Mouse (Mus musculus): ENCODE results near the gene Tsen2.

Gene Tsen2

DNA sequence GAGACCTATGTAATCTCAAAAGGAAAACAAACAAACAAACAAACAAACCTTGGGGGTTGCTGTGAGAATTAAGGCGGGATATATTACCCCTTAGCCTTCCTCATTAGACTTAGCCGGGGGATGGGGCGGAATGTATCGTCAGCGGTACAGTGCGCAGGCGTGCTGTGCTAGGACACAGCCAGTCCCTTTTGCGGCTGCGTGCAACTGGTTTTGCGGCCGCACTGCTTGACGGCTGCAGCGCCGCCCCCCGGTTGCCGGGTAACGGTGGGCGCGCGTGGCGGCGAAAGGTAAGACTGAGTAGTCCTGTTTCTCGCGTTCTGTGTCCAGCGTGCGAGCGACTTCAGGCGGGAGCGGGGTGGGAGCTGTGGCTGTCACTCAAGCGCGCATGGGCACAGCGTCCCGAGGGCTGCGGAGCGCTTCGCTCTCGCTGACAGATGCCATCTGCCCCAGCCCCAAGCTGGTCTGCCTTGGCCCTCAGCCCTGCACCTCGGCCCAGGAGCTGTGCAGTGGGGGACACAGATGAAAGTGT is at the start of gene Tsen2:
TSS of gene Tsen2 (plus strand) at position 223 of the 529 bp plus-strand sequence.
- DNase-seq (ENCODE audit: low read depth, low spot score), result peak; percentile 80

DNA sequence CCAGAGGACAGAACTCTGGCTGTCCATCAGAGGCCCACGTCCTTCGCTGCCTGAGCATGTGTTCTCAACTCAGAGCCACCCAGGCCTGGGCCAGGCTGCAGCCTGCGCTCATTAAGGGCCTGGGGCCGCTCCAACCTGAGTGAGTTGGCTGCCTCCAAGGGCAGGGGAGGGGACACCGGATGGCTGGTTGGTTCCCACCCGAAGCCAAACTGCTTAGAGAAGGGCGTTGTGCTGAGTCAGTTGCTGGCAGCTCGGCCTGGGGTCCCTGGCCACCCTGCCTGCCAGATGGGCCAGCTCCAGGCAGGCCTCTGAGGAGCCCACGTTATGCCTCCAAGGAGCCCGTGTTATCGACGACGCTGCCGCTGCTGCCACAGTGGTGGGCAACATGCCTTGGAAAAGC is 44.9 kb upstream of the Tsen2 start:
- no peak for DNase-seq (ENCODE audit: low read depth, low spot score)

DNA sequence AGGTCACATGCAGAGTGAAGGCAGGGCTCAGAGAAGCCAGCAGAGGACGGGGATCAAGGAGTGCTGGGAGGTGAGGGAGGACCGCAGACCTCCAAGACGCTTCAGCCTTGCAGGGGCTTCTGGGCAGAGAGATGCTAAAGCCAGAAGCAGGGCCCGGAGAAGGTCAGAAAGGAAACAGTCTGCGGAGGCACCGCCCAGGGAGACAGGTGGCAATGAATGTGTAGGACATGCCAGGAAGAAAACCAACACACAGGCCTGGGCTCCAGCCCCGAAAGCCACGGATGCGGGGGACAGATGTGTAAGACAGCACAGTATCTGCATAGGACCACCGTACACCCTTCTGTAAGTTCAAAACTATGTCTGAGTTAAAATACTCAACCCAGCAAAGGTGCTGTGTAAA is 44.2 kb upstream of the Tsen2 start:
- no peak for DNase-seq (ENCODE audit: low read depth, low spot score)

DNA sequence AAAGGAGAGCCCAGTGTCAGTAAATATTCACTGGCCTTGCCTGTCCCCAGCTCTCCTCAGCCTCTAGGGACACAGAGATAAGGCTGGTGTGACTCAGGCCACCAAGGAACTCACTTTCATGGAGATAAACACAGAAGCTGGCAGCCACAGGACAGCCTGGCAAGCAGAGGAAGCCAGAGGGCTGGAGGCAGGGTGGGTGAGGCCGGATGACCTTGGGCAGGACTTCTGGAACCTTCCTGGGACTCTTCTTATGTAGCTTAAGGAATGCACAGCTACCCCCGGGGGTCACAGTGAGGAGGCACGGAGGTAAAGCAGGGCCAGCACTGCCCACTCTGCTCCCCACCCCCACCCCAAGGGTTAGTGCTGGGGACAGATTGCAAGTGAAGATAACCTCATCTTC is 43.3 kb upstream of the Tsen2 start:
- DNase-seq (ENCODE audit: low read depth, low spot score), result no peak

DNA sequence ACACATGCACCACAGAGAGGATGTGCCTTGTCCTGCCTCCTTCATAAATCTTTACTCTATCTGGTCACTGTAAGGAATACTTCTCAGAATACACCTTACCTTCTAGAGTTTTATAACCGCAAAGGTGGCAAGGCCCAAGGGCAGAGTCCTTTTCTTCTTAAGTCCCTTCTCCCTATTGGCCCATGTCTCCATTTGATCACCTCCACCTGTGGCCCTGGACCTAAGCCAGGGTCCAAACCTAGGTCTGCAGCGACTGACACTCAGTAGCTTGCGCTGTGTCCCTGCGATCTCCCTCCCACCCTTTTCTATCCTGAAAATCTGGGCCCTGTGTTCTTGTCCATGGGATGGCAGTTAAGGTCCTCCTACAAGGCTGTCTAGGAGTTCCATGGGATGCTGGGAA is 41.4 kb upstream of the Tsen2 start:
- DNase-seq (ENCODE audit: low read depth, low spot score), result no peak

DNA sequence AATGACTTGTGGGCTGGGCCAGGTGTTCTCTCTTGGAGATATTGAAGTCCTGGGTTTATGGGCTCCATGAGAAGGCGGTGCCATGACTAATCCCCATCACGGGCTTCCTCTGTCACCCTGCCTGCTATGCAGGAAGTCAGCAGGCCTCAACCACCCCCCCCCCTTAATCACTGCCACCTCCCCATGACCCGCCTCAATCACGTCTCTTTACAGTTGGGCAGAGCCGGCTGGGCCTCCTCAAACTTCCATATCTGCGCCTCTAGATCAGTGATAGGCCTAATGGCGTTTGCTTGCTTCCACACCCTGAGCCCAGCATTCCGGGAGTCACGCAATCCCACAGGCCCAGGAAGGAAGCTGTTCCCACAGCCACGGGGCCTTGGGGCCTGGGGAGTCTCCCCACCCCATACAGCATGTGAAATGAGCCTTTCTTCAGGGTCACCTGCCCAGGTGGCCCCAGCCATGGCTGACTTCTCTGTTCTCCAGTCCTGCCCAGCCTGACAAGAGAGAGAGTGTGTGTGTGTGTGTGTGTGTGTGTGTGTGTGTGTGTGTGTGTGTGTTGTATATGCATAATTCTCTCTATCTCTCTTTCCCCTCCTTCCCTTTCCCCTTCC is 40.8 kb upstream of the Tsen2 start:
- DNase-seq (ENCODE audit: low read depth, low spot score), result no peak

DNA sequence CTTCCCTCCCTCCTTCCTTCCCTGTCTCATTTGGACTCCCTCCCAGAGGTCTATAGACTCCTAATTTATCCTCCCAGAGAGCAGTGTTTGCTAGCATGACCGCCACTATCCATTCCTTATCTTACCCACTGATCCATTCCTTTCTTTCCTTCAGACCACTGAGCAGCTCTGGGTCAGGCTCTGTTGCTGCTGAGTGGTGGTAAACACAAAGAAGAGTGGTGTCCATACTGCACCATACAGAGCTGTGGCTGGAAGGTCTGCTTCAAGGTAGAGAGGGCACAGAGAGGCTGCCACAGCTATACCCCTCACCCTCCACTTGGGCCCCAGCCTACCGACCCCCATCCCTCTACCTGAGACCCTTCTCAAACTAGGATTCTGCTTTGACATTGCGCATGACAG is 40.3 kb upstream of the Tsen2 start:
- DNase-seq (ENCODE audit: low read depth, low spot score), result no peak

DNA sequence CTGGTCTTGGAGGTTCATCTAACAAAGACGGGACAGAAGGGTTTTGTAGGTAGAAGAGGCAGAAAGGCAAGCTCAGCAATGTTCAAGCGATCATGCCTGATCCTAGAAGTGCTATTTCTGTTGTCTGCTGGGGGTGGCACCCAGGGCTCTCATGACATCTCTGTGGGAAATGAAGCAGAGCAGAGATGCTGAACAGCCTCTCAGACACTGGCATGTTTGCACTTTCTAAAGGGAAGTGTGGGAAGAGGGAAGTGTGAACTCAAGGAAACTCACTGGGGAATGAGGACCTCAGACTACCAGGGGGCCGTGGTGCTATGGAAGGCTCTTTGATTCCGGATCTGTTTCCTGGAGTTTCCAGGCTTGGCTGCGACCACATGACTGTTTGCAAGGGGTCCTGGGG is 39.5 kb upstream of the Tsen2 start:
- no peak for DNase-seq (ENCODE audit: low read depth, low spot score)

DNA sequence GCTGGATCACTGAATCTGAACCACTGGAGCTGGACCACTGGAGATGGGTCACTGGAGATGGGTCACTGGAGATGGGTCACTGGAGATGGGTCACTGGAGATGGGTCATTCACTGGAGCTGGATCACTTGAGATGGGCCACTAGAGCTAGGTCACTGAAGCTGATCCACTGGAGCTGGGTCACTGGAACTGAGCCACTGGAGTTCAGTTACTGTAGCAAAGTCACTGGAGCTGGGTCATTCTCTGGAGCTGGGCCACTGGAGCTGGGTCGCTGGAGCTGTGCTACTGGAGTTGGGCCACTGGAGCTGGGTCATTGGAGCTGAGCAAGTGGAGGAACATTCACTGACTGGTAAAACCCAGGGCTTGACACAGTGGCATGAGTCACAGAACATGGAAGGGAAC is 38.0 kb upstream of the Tsen2 start:
- no peak for DNase-seq (ENCODE audit: low read depth, low spot score)

DNA sequence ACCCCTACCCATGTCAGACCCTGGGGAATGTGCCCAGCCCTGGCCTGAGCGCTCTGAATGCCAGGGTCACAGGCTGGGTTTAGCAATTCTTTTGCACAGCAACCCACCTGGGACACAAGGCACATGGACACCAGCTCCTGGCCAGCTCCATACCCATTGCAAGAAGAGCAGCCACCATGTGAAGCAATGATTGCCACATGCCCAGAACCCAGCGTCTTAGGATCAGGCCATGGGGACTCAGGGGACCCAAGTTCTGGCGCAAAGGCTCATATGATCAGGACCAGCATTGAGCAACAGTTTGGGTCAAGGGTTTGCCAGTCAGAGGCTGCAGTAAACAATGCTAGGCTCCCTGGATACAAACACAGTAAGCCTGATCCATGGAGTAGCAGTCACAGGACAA is 33.0 kb upstream of the Tsen2 start:
- DNase-seq (ENCODE audit: low read depth, low spot score), result no peak

DNA sequence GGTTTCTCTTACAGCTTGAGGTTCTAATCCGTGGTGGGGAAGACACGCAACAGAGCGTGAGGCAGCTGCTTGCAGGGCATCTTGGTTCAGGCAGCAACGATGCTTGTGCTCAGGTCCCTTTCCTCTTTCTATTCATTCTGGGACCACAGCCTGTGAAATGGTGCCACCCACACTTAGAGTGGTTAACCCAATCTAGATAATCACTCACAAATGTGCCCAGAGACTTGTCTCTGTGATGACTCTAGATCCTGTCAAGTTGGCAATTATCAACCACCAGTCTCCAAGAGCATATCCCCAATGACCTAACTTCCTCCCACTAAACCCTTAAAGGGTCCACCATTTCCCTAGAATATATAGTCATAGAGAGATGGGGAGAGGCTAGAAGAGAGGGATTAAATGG is 31.3 kb upstream of the Tsen2 start:
- no peak for DNase-seq (ENCODE audit: low read depth, low spot score)

DNA sequence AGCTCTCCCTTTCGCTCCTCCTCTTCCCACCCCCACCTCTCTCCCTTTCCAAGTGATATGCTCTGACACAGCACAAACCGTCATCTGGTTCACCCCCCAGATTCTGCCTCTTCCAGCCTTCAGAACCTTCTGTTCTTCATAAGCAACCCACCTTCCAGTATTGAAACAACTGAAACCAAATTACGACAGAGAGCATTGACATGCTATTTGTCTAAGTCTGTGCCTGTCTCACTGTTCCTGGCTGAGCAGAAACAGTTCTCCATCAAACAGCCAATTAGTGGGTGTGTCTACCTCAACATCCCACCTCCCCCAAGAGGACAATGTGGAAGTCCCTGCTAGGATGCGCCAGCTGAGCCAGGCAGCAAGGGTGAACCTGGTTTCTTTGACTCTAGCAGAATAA is 26.6 kb upstream of the Tsen2 start:
- no peak for DNase-seq (ENCODE audit: low read depth, low spot score)

DNA sequence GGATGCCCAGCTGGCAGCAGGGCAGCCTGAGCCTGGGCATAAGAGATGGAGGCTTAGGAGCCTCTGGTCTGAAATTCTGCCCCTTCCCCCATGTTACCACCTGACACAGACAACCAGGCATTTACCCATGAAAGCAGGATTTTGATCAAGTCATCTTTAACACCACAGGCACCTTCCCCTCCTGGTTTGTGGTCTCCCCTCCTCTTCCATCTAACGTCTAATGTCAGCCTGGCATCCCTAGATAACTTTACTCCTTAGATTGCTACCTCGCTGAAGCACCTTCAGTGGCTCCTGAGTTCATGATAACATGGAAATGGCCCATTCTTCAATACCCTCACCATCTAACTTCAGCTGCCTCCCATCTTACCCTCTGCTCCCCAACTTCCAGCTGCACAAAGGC is 26.1 kb upstream of the Tsen2 start:
- DNase-seq (ENCODE audit: low read depth, low spot score), result no peak

DNA sequence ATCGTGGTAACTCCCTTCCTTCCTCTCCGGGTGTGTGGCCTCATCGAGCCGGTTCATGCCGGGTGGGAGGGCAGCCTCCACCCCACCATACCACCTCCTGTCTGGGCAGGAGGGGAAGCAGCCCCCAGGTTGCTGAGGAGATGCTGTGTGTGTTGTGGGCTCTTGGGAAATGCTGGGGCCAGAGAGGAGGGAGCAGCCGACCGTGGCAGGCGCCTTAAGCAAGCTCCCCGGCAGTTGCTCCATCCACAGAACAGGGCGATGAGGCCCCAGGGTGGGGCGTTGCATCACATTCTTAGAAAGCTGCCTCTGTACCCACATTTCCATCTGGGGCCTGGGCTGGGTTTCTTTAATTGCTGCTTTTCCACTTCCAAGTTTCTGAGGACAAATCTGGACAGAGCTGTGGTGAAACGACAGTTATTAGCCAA is 25.2 kb upstream of the Tsen2 start:
- DNase-seq (ENCODE audit: low read depth, low spot score), result no peak

DNA sequence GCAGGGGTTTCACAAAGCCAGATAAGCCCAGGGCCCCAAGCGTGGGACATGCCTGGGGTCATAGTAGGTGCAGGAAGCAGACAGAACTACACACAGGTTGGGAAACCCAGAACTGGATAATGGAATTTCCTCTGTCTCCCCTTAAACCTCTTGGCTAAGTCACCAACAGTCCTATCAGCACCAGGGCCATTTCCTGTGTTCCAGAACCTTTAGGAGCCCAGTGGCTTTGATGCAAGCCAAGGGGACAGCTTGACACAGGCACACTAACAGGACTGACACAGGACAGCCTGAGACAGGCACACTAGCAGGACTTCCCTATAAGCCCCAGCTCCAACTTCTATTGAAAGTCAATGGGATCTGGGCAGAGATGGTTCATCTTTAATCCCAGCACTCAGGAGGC is 22.5 kb upstream of the Tsen2 start:
- DNase-seq (ENCODE audit: low read depth, low spot score), result no peak

DNA sequence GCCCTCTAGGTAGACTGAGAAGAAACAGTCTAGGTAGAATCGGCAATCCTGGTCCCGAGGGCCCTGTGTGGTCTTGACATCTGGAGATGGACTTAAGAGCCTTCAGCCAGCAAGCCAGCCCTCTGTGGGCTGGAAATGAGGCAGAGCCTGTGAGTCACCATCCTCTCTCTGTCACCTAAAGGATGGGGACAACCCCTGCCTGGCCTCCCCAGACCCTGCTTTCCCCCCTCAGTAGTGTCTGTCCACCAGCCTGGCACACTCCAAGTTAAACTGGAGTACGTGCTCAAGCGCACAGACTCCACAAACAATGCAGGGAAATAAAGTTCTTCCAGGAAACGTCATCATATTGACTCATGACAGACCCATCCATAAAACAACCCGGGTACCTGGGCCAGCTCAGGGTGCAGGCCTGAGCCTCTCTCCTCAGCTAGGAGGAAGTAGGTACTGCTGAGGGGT is 21.7 kb upstream of the Tsen2 start:
- DNase-seq (ENCODE audit: low read depth, low spot score), result no peak

DNA sequence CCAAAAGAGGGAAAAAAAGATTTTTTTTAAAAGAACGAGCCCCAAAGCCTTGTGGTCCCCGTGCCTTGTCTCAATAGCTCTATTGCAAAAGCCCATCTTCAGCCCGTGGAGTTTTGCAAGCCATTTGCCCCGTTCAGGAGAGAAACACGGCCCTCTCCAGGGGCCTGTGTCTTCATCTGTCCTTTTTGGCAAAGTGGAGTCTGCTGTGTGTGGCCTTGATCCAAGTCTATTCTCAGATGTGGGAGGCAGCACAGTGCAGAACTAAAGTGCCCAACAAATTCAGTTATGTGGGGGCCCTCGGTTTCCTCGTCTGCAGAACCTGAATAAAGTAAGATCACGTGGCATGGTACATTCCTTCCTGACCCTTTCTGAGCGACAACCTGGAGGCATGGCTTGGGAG is 21.3 kb upstream of the Tsen2 start:
- DNase-seq (ENCODE audit: low read depth, low spot score), result no peak

DNA sequence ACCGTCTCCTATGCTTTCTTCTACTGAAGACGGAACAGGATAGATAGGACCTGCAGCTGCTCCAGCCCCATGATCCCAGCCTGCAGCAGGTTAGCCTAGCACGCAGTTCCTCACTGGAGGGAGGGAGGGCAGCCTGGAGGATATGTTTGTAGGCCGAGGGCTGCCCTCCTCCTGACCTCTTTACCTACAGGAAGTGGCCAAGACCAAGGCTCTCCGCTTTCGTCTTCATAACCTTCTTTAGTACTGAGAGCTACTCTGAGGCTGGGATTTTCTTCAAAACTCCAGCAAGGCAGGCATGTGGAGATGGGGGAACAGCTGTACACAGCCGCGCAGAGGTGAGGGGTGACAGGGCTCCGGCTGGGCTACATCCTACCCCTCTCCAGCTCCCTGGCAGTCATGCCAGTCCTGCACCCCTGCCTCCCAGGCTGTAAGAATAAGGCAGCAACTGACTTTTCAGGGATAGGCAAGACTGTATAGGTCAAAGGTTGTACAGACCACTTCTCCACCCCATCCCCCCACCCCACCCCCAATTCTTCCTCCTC is 19.9 kb upstream of the Tsen2 start:
- no peak for DNase-seq (ENCODE audit: low read depth, low spot score)

DNA sequence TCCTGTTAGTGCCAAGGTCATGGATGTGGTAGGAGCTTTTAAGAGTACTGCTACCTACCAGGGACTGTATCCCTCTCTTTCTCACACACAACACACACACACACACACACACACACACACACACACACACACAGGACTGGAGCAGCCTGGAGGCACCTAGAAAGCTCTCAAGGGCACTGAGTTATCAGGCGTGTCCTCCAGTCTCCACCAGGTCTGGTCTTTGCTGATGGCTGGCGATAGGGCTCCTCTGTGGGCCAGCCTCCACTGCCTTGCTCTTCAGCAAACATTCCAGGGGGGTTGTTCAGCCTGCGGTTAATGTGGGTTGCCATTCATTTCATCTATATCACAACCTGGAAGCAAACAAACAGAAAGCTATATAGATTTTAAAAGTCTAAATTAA is 17.0 kb upstream of the Tsen2 start:
- no peak for DNase-seq (ENCODE audit: low read depth, low spot score)

DNA sequence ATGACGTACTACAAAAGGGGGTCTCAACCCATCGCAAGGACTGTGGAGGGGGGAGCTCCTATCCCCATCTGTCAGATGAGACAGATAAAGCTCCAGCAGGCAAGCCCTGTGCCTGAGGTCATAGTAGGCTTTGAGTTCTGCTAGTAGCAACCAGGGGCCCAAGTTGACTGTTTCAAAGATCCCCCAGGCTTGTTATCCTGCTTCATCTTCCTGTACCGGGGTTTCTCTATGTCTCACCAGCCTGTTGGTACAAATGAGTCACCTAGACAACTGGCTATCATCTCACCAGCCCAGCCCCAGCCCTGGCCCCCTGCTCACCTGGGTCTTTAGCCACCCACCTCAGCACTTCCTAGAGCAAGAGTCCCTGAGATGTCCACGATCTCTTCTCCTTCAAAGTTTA is 16.1 kb upstream of the Tsen2 start:
- DNase-seq (ENCODE audit: low read depth, low spot score), result no peak

DNA sequence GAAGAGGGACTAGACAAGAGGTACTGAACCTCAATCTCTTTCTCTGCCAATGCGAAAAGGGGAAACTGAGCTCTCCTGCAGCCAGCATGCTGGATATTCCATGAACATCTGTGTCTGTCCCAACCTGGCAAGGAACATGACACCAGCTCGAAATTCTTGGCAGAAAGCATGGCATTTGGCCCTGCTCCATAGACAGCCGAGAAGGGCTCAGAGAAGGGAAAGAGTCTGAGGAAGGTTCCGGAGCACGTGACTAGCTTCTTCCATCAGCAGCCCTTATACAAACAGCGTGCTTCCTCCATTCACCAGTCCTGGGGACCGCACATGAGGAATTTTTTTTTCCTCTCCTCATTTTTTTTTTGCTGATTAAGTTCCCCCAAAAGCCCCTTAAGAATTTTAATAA is 9.8 kb upstream of the Tsen2 start:
- DNase-seq (ENCODE audit: low read depth, low spot score), result no peak

DNA sequence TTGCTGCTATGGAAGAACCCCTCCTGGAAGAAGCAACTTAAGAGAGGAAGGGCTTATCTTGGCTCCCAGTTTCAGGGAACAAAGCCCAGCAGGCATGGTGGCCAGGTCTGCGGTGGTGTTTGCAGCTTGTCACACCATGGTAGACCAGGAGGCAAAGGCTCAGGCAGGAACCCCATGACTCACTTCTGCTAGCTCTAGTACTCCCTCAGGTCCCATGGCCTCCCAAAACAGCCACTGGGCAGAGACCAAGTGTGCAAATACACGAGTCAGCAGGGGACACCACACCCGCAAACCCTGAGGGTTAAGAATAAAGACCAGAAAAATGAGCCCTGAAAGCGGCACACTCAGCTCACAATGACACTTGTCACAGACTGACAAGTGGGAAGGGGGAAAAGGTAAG is 8.3 kb upstream of the Tsen2 start:
- no peak for DNase-seq (ENCODE audit: low read depth, low spot score)

DNA sequence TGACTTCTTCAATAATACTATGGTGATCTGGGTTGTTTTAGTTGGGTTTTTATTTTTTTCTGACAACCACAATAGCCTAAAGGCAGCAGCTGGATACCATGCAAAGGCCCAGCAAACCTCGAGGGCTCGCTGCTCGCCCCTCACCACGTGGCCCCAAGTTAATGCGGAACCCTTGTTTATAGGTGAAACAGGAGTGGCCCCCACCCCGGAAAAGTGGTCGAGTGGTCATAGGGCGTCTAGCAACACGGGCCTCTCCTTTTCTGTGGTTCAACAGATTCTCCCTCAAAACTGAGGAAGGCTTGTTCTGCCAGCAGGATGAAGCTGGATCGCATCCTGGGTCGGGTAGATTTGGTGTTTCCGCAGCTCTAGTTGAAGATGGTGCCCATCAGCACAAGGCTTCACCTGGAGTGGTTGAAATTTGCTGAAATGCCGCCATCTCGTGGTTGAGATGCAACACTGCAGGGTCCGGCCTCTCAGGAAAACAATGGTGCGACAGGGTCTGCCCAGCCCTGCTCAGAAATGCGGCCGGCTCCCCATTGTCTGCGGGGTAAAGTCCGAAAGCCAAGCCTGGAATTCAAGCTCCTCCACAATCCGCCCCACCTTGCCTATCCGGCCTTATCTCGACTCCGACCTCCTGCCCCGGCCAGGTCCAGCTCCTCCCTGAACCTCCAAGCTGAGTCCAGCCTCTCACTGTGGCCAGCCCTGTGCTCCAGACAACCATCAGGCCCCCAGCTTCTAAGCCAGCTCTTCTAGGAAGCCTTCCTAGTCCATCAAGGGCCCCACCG is 5.6 kb upstream of the Tsen2 start:
- DNase-seq (ENCODE audit: low read depth, low spot score), result peak; percentile 17
